Mouse (Mus musculus): ENCODE results near the gene Slc25a30.

DNA sequence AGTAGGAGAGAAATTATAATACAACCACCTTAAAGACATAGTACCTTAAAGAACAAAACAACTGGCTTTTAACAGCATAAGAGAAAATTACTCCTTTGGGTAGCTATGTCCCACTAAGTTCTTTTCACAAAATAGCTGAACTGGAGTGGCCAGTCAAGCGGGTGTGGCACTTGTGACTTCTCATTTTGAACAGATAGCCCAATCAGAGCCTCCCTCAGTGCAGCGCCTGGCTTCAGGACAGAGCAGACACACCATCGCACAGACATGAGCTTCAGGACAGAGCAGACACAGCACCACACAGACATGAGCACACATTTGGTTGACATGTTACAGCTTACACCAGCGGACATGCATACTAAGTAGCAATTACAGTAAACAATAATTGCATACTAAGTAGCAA is 35.8 kb downstream of the Slc25a30 start:
- TF ChIP-seq CTCF (IDR thresholded peaks at IDR 0.05; ENCODE audit: control insufficient read depth, insufficient read depth, low read length) = no peak
- TF ChIP-seq POLR2A (IDR thresholded peaks at IDR 0.05; ENCODE audit: borderline replicate concordance, control insufficient read depth, low read depth, low read length) = no peak
